Mouse (Mus musculus): ENCODE data around the gene Slc35b1. TPM values are rescaled to one million over a fixed set of nuclear protein-coding genes. Genes with fewer than 3 reads are reported as not detected.
A peak's percentile ranks its signal among the peaks of the same experiment; 100 is the strongest.

Gene Slc35b1
- total and polyA plus RNA-seq, 3 experiments, result 47.0 to 125 (median 75.1) TPM

DNA sequence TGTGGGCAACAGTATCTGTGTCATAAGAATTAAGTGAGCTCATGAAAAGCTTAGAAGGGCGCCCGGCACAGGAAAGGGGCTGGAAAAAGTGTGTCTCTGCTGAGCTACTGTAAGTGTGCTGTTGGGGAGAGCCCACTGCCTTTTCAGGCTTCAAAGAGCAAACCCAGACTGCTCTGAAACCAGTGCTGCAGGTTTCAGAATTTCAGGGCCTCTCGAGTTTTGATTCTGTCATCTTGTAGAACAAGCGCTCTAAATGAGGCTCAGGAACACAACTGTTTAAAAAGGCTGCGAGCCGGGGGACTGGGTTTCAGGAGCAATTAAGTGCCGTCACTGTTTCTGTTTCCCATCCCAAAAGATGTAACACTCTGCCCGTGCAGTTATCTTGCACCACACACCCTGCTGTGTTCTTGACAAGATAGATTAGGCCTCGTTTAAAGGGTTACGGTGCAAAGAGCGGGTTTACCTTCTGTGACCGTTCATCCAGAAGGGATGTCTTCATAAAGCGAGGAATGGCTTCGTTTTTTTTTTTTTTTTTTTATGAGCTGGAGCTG, 44.9 kb upstream of the Slc35b1 start:
- Histone ChIP-seq H3K36me3 (replicated peaks in 1 of 2; ENCODE audit: control insufficient read depth in 1 of 2, insufficient read depth in 1 of 2, low read length in 1 of 2) (no peaks in the 10 kb centered on the region), H3K4me3 (replicated peaks in 1 of 3; ENCODE audit: low read depth in 2 of 3, low read length in 2 of 3, poor library complexity in 1 of 3) (no peak overlapping the region)

GRCm38 (mm10) chr11:95340259-95340658, 44.2 kb upstream of the Slc35b1 start:
- in situ Hi-C loops (cut with MboI; ENCODE audit: low pct_ligation_motif_present, low pct_unique_long_range_greater_than_20kb, low sequenced_read_pairs), result no loop called here
- Histone ChIP-seq H3K4me2 (ENCODE audit: insufficient read depth, low read depth, poor library complexity, severe bottlenecking) (no peak overlapping the region), H3K27ac (ENCODE audit: insufficient read depth, low read depth) (no peak overlapping the region)
- no peak for TF ChIP-seq UBTF (IDR thresholded peaks at IDR 0.05; ENCODE audit: low read depth, low read length)
- no peak for TF ChIP-seq ZMIZ1 (IDR thresholded peaks at IDR 0.05; ENCODE audit: low read depth, low read length)
- TF ChIP-seq MAX (IDR thresholded peaks at IDR 0.05; ENCODE audit: low read length), result no peak
- no peak for TF ChIP-seq MEF2A (IDR thresholded peaks at IDR 0.05; ENCODE audit: borderline replicate concordance, low read depth, low read length)
- no peak for TF ChIP-seq E2F4 (IDR thresholded peaks at IDR 0.05; ENCODE audit: insufficient replicate concordance, low read depth, low read length)
- TF ChIP-seq HCFC1 (IDR thresholded peaks at IDR 0.05; ENCODE audit: low read depth, low read length), result no peak
- no peak for TF ChIP-seq MXI1 (IDR thresholded peaks at IDR 0.05; ENCODE audit: low read depth, low read length)
- no peak for TF ChIP-seq ZKSCAN1 (IDR thresholded peaks at IDR 0.05; ENCODE audit: borderline replicate concordance, low read depth, low read length)
- no peak for TF ChIP-seq CHD2 (IDR thresholded peaks at IDR 0.05; ENCODE audit: low read length)
- TF ChIP-seq SMC3 (IDR thresholded peaks at IDR 0.05; ENCODE audit: low read depth, low read length), result no peak
- TF ChIP-seq RCOR1 (conservative IDR thresholded peaks at IDR 0.05; ENCODE audit: low read depth, low read length), result no peak
- TF ChIP-seq JUN (IDR thresholded peaks at IDR 0.05; ENCODE audit: insufficient read depth, low read depth, low read length), result no peak
- no peak for TF ChIP-seq EP300 (IDR thresholded peaks at IDR 0.05; ENCODE audit: low read length)
- no peak for TF ChIP-seq USF2 (conservative IDR thresholded peaks at IDR 0.05; ENCODE audit: low read depth, low read length)
- TF ChIP-seq NRF1 (IDR thresholded peaks at IDR 0.05; ENCODE audit: low read depth, low read length), result no peak
- TF ChIP-seq TCF12 (IDR thresholded peaks at IDR 0.05; ENCODE audit: low read depth, low read length), result no peak
- TF ChIP-seq CTCF (conservative IDR thresholded peaks at IDR 0.05 in 1 of 2, IDR thresholded peaks at IDR 0.05 in 1 of 2; ENCODE audit: low read depth in 2 of 2, low read length in 2 of 2), result no peak

More for the DNA sequence above, 44.9 kb upstream of the Slc35b1 start:
- in situ Hi-C loops (cut with MboI; ENCODE audit: low pct_ligation_motif_present, low pct_unique_long_range_greater_than_20kb, low sequenced_read_pairs), result no loop called here
- Histone ChIP-seq H3K27ac (ENCODE audit: insufficient read depth, low read depth) (no peak overlapping the region), H3K9me3 (replicated peaks; ENCODE audit: low read length) (no peaks in the 10 kb centered on the region), H3K79me2 (replicated peaks; ENCODE audit: control insufficient read depth, extremely low read depth, insufficient read depth, poor library complexity, severe bottlenecking) (no peaks in the 10 kb centered on the region), H3K4me1 (ENCODE audit: control insufficient read depth in 1 of 2, insufficient read depth in 2 of 2) (peaks cover 7 to 33% of the 10 kb centered on the region in 2 experiments; a peak in 3 of 4 replicates), H3K4me2 (ENCODE audit: insufficient read depth, low read depth, poor library complexity, severe bottlenecking) (peak overlapping the region; percentile 91), H3K9ac (ENCODE audit: insufficient read depth, low read depth) (peak overlapping the region; percentile 29; the same call in 1 of the 2 replicates), H3K27me3 (replicated peaks) (peaks cover 75% of the 10 kb centered on the region)
- dilution Hi-C loops (cut with MboI; ENCODE audit: extremely low pct_ligation_motif_present, extremely low pct_unique_long_range_greater_than_20kb, low sequenced_read_pairs), result no loop called here
- TF ChIP-seq MEF2A (IDR thresholded peaks at IDR 0.05; ENCODE audit: borderline replicate concordance, low read depth, low read length) (no peak), TBP (conservative IDR thresholded peaks at IDR 0.05; ENCODE audit: low read depth, low read length) (no peak), E2F4 (IDR thresholded peaks at IDR 0.05; ENCODE audit: insufficient replicate concordance, low read depth, low read length) (no peak), RCOR1 (conservative IDR thresholded peaks at IDR 0.05; ENCODE audit: low read depth, low read length) (no peak), ZC3H11A (IDR thresholded peaks at IDR 0.05; ENCODE audit: low read depth, low read length) (no peak), POLR2AphosphoS2 (IDR thresholded peaks at IDR 0.05; ENCODE audit: low read depth, low read length) (no peak), BHLHE40 (IDR thresholded peaks at IDR 0.05; ENCODE audit: low read depth, low read length) (peak; percentile 85), MYC (IDR thresholded peaks at IDR 0.05; ENCODE audit: low read depth, low read length) (0 out of 2 replicates have a peak, but pooled peaks have one; percentile 35), HCFC1 (IDR thresholded peaks at IDR 0.05; ENCODE audit: low read depth, low read length) (0 out of 2 replicates have a peak, but pooled peaks have one; percentile 21), CHD1 (IDR thresholded peaks at IDR 0.05; ENCODE audit: low read depth, low read length) (no peak), EP300 (IDR thresholded peaks at IDR 0.05; ENCODE audit: low read length) (peak; percentile 54; the same call in 1 of the 2 replicates), ZNF384 (IDR thresholded peaks at IDR 0.05; ENCODE audit: low read depth, low read length) (peak; percentile 38; the same call in 1 of the 2 replicates), NRF1 (IDR thresholded peaks at IDR 0.05; ENCODE audit: low read depth, low read length) (no peak), IRF4 (IDR thresholded peaks at IDR 0.05; ENCODE audit: low read depth, low read length) (peak; percentile 81), UBTF (IDR thresholded peaks at IDR 0.05; ENCODE audit: low read depth, low read length) (no peak), CHD2 (IDR thresholded peaks at IDR 0.05; ENCODE audit: low read length) (no peak), POLR2A (IDR thresholded peaks at IDR 0.05; ENCODE audit: low read depth, low read length) (no peak), ZKSCAN1 (IDR thresholded peaks at IDR 0.05; ENCODE audit: borderline replicate concordance, low read depth, low read length) (no peak), ZMIZ1 (IDR thresholded peaks at IDR 0.05; ENCODE audit: low read depth, low read length) (no peak), PAX5 (IDR thresholded peaks at IDR 0.05; ENCODE audit: low read length) (no peak), JUN (IDR thresholded peaks at IDR 0.05; ENCODE audit: insufficient read depth, low read depth, low read length) (peak; percentile 44; the same call in 1 of the 2 replicates), CTCF (conservative IDR thresholded peaks at IDR 0.05 in 1 of 2, IDR thresholded peaks at IDR 0.05 in 1 of 2; ENCODE audit: low read depth in 2 of 2, low read length in 2 of 2) (no peak), MAZ (IDR thresholded peaks at IDR 0.05; ENCODE audit: low read depth, low read length) (no peak; the same call in 1 of the 2 replicates), TCF12 (IDR thresholded peaks at IDR 0.05; ENCODE audit: low read depth, low read length) (0 out of 2 replicates have a peak, but pooled peaks have one; percentile 25), RAD21 (IDR thresholded peaks at IDR 0.05; ENCODE audit: low read depth, low read length) (no peak), SIN3A (IDR thresholded peaks at IDR 0.05; ENCODE audit: low read length) (peak; percentile 63; the same call in 1 of the 2 replicates), NELFE (IDR thresholded peaks at IDR 0.05; ENCODE audit: low read depth, low read length) (no peak), SMC3 (IDR thresholded peaks at IDR 0.05; ENCODE audit: low read depth, low read length) (0 out of 2 replicates have a peak, but pooled peaks have one; percentile 4), ELF1 (IDR thresholded peaks at IDR 0.05; ENCODE audit: low read depth, low read length) (no peak), USF1 (IDR thresholded peaks at IDR 0.05; ENCODE audit: low read depth, low read length) (no peak), MAFK (IDR thresholded peaks at IDR 0.05; ENCODE audit: insufficient replicate concordance, low read length) (0 out of 2 replicates have a peak, but pooled peaks have one; percentile 6), JUND (conservative IDR thresholded peaks at IDR 0.05; ENCODE audit: low read depth, low read length) (no peak), GABPA (IDR thresholded peaks at IDR 0.05; ENCODE audit: insufficient replicate concordance, low read depth, low read length) (no peak), USF2 (conservative IDR thresholded peaks at IDR 0.05; ENCODE audit: low read depth, low read length) (no peak), MXI1 (IDR thresholded peaks at IDR 0.05; ENCODE audit: low read depth, low read length) (peak; percentile 50), ETS1 (conservative IDR thresholded peaks at IDR 0.05; ENCODE audit: low read depth, low read length) (peak; percentile 33; the same call in 1 of the 2 replicates), KAT2A (IDR thresholded peaks at IDR 0.05; ENCODE audit: insufficient replicate concordance, low read length) (no peak), MAX (IDR thresholded peaks at IDR 0.05; ENCODE audit: low read length) (no peak)
- no peak for DNase-seq (ENCODE audit: extremely low read depth)

More at GRCm38 (mm10) chr11:95340259-95340658, 44.2 kb upstream of the Slc35b1 start:
- no peak overlapping the region for H3K9ac ChIP-seq (ENCODE audit: insufficient read depth, low read depth)
- peaks cover 73% of the 10 kb centered on the region for H3K27me3 ChIP-seq (replicated peaks)
- H3K4me1 ChIP-seq (ENCODE audit: control insufficient read depth in 1 of 2, insufficient read depth in 2 of 2), result peaks cover 7 to 33% of the 10 kb centered on the region in 2 experiments; a peak in 3 of 4 replicates
- DNase-seq (ENCODE audit: extremely low read depth), result no peak
- dilution Hi-C loops (cut with MboI; ENCODE audit: extremely low pct_ligation_motif_present, extremely low pct_unique_long_range_greater_than_20kb, low sequenced_read_pairs), result no loop called here
- H3K9me3 ChIP-seq (replicated peaks; ENCODE audit: low read length), result no peaks in the 10 kb centered on the region
- H3K79me2 ChIP-seq (replicated peaks; ENCODE audit: control insufficient read depth, extremely low read depth, insufficient read depth, poor library complexity, severe bottlenecking), result no peaks in the 10 kb centered on the region
- no peaks in the 10 kb centered on the region for H3K36me3 ChIP-seq (replicated peaks in 1 of 2; ENCODE audit: control insufficient read depth in 1 of 2, insufficient read depth in 1 of 2, low read length in 1 of 2)
- H3K4me3 ChIP-seq (replicated peaks in 1 of 3; ENCODE audit: low read depth in 2 of 3, low read length in 2 of 3, poor library complexity in 1 of 3), result no peak overlapping the region

Data from CH12.LX (cell line).